Mouse (Mus musculus) hindbrain, embryonic 13.5 days (tissue): ENCODE data around the gene Rheb. TPM values are rescaled to one million over a fixed set of nuclear protein-coding genes. Genes with fewer than 3 reads are reported as not detected.
"Not testable (repeated sequence)": the region's sequence is repeated elsewhere in the genome, so short reads cannot be mapped to it uniquely, and the experiment has no call there.

Experiments
- ATAC-seq: fragments of 200-750 bp; cut with Nextera tagmentation; 2 replicates; pipeline ENCODE4 v1.8.0; 2017; ENCODE audit warnings: moderate TSS enrichment; ENCODE audit not compliant: low FRiP score
- H3K27ac ChIP-seq: fragments of 300-500 bp; sonication (generic); 2 replicates; pipeline ENCODE4 v1.5.1; 2015; ENCODE audit warnings: inconsistent platforms, mild to moderate bottlenecking, moderate library complexity
- H3K27me3 ChIP-seq: fragments of 300-500 bp; sonication (generic); 2 replicates; pipeline ENCODE4 v1.6.1; 2015; ENCODE audit warnings: mild to moderate bottlenecking, inconsistent platforms
- H3K36me3 ChIP-seq: fragments of 300-500 bp; sonication (generic); 2 replicates; pipeline ENCODE4 v1.6.1; 2015; ENCODE audit warnings: mild to moderate bottlenecking, inconsistent platforms
- H3K4me1 ChIP-seq: fragments of 300-500 bp; sonication (generic); replicated peaks from 2 replicates; pipeline ENCODE4 v1.6.1; 2015; ENCODE audit warnings: inconsistent platforms
- H3K4me2 ChIP-seq: fragments of 300-500 bp; sonication (generic); 2 replicates; pipeline ENCODE4 v1.6.1; 2015; ENCODE audit warnings: inconsistent platforms, mild to moderate bottlenecking, moderate library complexity
- H3K4me3 ChIP-seq: fragments of 300-500 bp; sonication (generic); 2 replicates; pipeline ENCODE4 v1.5.1; 2015; ENCODE audit warnings: mild to moderate bottlenecking, inconsistent platforms
- H3K9ac ChIP-seq: fragments of 300-500 bp; sonication (generic); 2 replicates; pipeline ENCODE4 v1.6.1; 2015; ENCODE audit warnings: mild to moderate bottlenecking, inconsistent platforms
- H3K9me3 ChIP-seq: fragments of 300-500 bp; sonication (generic); 2 replicates; pipeline ENCODE4 v1.6.1; 2016; ENCODE audit warnings: inconsistent platforms
- WGBS: fragments of 180-500 bp; shearing (Covaris S2); methylation state at CpG from one replicate; pipeline ENCODE4 v1.1.7; 2015; 5-methylcytosine and 5-hydroxymethylcytosine counted together
- polyA plus RNA-seq: library from polyadenylated mRNA; unstranded; fragments of >200 nt; fragmentation: Nextera tagmentation; extraction: Ambion mirVana; gene quantifications from 2 replicates; pipeline ENCODE4 v1.2.1, GENCODE M21; 2015

The Rheb gene
- polyA plus RNA-seq, 1 experiment from 2014 or later, result 227 TPM

DNA sequence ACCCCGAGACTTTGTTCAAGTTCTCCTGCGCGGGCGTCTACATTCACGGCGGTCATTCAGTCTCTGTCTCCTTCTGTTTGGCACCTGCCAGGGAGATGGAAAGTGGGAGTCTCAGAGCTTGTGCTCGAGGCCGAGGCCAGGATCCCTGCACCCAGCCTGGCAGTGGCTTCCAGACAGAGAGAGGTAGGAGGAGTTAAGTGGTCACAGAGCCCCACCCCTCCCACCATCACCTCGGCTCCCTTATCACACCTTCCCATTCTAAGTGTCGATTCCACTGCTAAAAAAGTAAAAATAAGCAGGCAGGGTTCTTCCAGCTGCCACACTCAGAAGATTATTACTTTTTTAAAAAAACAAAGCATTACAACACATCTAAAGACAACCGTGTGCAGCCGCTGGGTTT lies 21.4 kb upstream of the Rheb start:
- Histone ChIP-seq H3K4me3 (no peak overlapping the region), H3K36me3 (peaks cover 71% of the 10 kb centered on the region), H3K4me2 (no peak overlapping the region), H3K9me3 (no peaks in the 10 kb centered on the region), H3K27ac (no peak overlapping the region), H3K4me1 (no peaks in the 10 kb centered on the region), H3K9ac (no peak overlapping the region), H3K27me3 (no peaks in the 10 kb centered on the region)
- no peak for ATAC-seq
- WGBS, result 86% methylated on average over 12 of the region's 12 CpGs

GRCm38 (mm10) chr5:24861449-24861930 lies 19.1 kb upstream of the Rheb start:
- peaks cover 50% of the 10 kb centered on the region for H3K36me3 ChIP-seq
- 87% methylated on average over 9 of the region's 9 CpGs for WGBS

DNA sequence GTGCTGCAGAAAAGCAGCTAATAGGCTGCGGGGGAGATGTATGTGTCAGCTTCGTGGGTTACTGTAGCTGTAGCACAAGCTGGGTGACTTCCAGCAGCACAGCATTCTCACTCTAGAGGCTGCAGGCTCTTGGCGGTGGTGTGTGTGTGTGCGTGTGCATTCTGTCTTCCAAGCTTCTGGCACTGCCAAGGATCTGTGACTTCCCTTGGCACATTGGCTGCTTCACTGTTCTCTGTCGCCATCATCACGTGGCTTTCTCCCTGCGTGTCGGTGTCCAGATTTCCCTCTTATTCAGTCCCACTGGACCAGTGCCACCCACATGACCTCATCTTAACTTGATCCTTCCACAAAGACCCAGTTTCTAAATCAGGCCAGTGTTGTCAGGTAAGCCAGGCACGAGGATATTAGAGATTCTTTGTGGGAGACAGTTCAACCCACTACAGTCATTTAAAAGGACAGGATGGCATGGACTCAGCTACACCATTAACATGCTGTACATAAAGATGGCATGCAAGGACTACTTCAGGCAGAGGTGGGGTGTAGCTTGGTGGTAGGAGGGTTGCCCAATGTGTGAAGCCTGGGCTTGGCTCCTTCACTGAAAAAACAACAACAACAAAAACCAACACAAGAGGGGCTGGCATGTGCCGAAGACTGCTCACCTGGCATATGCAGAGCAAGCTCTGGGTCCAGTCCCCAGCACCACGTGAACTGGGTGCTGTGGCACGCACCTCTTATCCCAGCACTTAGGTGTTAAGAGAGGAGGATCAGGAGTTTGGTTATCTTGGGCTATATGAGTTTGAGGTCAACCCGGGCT lies 18.4 kb upstream of the Rheb start:
- Histone ChIP-seq H3K4me3 (no peak overlapping the region), H3K36me3 (peaks cover 43% of the 10 kb centered on the region), H3K9ac (no peak overlapping the region), H3K4me2 (no peak overlapping the region), H3K4me1 (no peaks in the 10 kb centered on the region), H3K9me3 (no peaks in the 10 kb centered on the region), H3K27me3 (no peaks in the 10 kb centered on the region), H3K27ac (no peak overlapping the region)
- 90% methylated on average over 13 of the region's 13 CpGs for WGBS
- ATAC-seq, result no peak

More at GRCm38 (mm10) chr5:24861449-24861930, 19.1 kb upstream of the Rheb start:
- no peak overlapping the region for H3K4me3 ChIP-seq
- H3K27ac ChIP-seq, result no peak overlapping the region
- H3K4me1 ChIP-seq, result no peaks in the 10 kb centered on the region
- no peak for ATAC-seq
- H3K4me2 ChIP-seq, result no peak overlapping the region
- H3K27me3 ChIP-seq, result no peaks in the 10 kb centered on the region
- H3K9me3 ChIP-seq, result no peaks in the 10 kb centered on the region
- no peak overlapping the region for H3K9ac ChIP-seq

- 85% methylated on average over 3 of the region's 3 CpGs for WGBS
- no peaks in the 10 kb centered on the region for H3K27me3 ChIP-seq
- no peak overlapping the region for H3K4me2 ChIP-seq
- H3K27ac ChIP-seq, result no peak overlapping the region
- no peaks in the 10 kb centered on the region for H3K4me1 ChIP-seq
- peaks cover 40% of the 10 kb centered on the region for H3K36me3 ChIP-seq
- H3K4me3 ChIP-seq, result no peak overlapping the region
- ATAC-seq, result no peak
- no peaks in the 10 kb centered on the region for H3K9me3 ChIP-seq
- no peak overlapping the region for H3K9ac ChIP-seq
Measured at GRCm38 (mm10) chr5:24859771-24860540, 17.5 kb upstream of the Rheb start.

DNA sequence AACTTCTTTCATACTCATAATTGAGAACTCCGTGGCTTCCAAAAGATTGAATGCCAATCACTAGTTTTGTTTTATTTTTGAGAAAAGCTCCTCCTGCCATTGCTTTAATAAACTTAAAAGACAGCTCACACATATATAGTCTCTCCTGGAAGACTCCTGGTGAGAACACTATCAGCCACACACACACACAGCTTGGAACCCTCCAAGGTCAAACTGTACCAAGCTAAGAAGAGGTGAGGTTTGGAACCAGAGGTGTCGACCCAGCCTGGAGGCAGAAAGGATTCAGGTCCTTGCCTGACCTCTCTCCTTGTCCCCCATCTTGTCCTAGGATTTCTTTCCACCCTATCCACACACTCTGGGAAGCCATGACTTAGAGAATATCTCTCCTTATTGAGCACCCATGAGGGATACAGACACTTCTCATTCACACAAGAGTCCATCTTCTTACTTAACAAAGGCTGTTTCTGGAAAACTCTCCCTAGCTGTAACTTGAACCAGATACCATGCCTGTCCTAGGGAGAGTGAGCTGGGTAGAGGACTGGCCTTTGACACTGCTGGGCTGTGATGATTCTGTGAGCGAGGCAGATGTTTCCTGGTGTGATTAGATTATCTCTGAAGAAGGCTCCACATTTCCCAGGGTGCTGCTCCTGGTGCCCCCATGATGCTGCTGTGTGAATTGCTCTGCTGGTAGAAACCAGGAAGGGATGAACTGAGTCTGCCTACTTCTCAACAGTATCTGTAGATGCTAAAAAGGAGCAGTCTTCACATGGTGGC lies 12.6 kb upstream of the Rheb start:
- Histone ChIP-seq H3K9ac (no peak overlapping the region), H3K36me3 (no peaks in the 10 kb centered on the region), H3K4me2 (no peak overlapping the region), H3K4me1 (no peaks in the 10 kb centered on the region), H3K27ac (no peak overlapping the region), H3K4me3 (no peak overlapping the region), H3K27me3 (no peaks in the 10 kb centered on the region), H3K9me3 (no peaks in the 10 kb centered on the region)
- WGBS, result 84% methylated on average over 3 of the region's 3 CpGs
- no peak for ATAC-seq

GRCm38 (mm10) chr5:24854256-24854655 lies 11.8 kb upstream of the Rheb start:
- Histone ChIP-seq H3K4me2 (no peak overlapping the region), H3K36me3 (no peaks in the 10 kb centered on the region), H3K4me1 (no peaks in the 10 kb centered on the region), H3K27me3 (no peaks in the 10 kb centered on the region), H3K27ac (no peak overlapping the region), H3K9ac (no peak overlapping the region), H3K4me3 (no peak overlapping the region), H3K9me3 (no peaks in the 10 kb centered on the region)
- ATAC-seq, result no peak
- WGBS, result 95% methylated on average over 3 of the region's 3 CpGs

GRCm38 (mm10) chr5:24848261-24848660 lies 5.8 kb upstream of the Rheb start:
- ATAC-seq, result not testable (repeated sequence)

DNA sequence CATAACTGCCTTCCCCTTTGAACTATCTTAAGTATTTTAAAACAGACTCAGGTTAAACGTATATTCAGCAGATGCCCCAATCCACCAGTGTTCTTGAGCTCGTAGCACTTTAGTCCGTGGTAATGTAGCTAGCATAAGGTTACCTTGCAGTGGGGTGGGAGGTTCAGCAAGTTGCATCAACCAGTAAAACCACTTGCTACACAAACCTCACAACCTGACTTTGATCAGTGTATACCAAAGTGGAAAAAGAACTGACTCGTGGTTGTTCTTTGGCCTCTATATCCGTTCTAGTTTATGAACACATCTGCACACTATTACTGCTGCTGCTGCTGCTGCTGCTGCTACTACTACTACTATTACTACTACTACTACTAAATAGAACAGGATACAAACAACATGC lies 1.4 kb upstream of the Rheb start:
- Histone ChIP-seq H3K9ac (peak overlapping the region; percentile 76; the same call in 1 of the 2 replicates), H3K27ac (peak overlapping the region; percentile 99; the same call in 1 of the 2 replicates), H3K36me3 (no peaks in the 10 kb centered on the region), H3K4me3 (no peak overlapping the region), H3K4me1 (peaks cover 35% of the 10 kb centered on the region), H3K27me3 (no peaks in the 10 kb centered on the region), H3K9me3 (no peaks in the 10 kb centered on the region), H3K4me2 (peak overlapping the region; percentile 82)
- WGBS, result 92% methylated on average over 5 of the region's 5 CpGs
- ATAC-seq, result no peak

More at GRCm38 (mm10) chr5:24848261-24848660, 5.8 kb upstream of the Rheb start:
- H3K27ac ChIP-seq, H3K4me2 ChIP-seq, H3K27me3 ChIP-seq, H3K4me3 ChIP-seq, H3K4me1 ChIP-seq, H3K36me3 ChIP-seq, H3K9ac ChIP-seq, H3K9me3 ChIP-seq: not testable (repeated sequence)
- WGBS, result 91% methylated on average over 14 of the region's 14 CpGs

GRCm38 (mm10) chr5:24843103-24843475 lies 665 bp upstream of the Rheb start:
- Histone ChIP-seq H3K4me2 (peak overlapping the region; percentile 82), H3K27ac (peak overlapping the region; percentile 99), H3K27me3 (no peaks in the 10 kb centered on the region), H3K36me3 (no peaks in the 10 kb centered on the region), H3K4me1 (peaks cover 43% of the 10 kb centered on the region), H3K9ac (peak overlapping the region; percentile 76), H3K9me3 (no peaks in the 10 kb centered on the region), H3K4me3 (peak overlapping the region; percentile 90)
- ATAC-seq, result peak; percentile 47
- 3% methylated on average over 21 of the region's 21 CpGs for WGBS

DNA sequence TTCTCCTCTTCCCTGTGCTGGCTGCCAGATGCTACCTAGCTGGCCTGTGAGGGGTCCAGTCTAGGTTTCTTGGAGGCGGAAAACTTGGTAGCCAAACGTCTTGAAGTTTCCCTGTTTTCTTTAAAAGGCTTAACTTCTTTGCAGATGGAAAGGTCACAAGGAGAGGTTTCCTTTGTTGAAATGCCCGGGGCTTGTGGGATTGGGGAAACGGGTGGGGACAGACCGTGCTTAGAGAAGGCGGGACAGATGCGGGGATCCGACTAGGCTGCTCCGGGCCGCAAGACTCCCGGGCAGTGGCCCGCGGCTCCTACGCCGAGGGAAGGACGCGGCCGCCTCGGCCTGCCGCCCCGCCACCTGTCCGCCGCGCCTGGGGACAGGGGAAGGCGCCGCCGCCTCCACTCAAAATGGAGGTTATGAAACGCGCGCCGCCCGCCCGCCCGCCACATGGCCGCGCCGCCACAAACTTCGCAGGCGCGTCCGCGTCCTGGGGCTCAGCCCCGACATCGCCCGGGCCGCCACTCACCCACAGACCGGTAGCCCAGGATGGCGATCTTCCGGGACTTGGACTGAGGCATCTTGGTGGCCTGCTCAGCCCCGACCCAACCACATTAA lies 656 bp downstream of the Rheb start:
- under 1% methylated on average over 50 of the region's 50 CpGs for WGBS
- no peak; the same call in 1 of the 2 replicates for ATAC-seq
- no peaks in the 10 kb centered on the region for H3K9me3 ChIP-seq
- peak overlapping the region; percentile 90 for H3K4me3 ChIP-seq
- H3K27ac ChIP-seq, result peak overlapping the region; percentile 99
- H3K4me1 ChIP-seq, result peaks cover 47% of the 10 kb centered on the region
- peak overlapping the region; percentile 95 for H3K9ac ChIP-seq
- no peaks in the 10 kb centered on the region for H3K36me3 ChIP-seq
- no peaks in the 10 kb centered on the region for H3K27me3 ChIP-seq
- peak overlapping the region; percentile 90 for H3K4me2 ChIP-seq

GRCm38 (mm10) chr5:24840975-24841431 lies 1.4 kb downstream of the Rheb start:
- Histone ChIP-seq H3K4me3 (peak overlapping the region; percentile 90), H3K4me1 (peaks cover 47% of the 10 kb centered on the region), H3K27me3 (no peaks in the 10 kb centered on the region), H3K4me2 (peak overlapping the region; percentile 90), H3K9ac (peak overlapping the region; percentile 95), H3K36me3 (no peaks in the 10 kb centered on the region), H3K27ac (peak overlapping the region; percentile 99), H3K9me3 (no peaks in the 10 kb centered on the region)
- ATAC-seq, result no peak
- WGBS, result 18% methylated on average over 11 of the region's 11 CpGs
